Mouse (Mus musculus) cerebellum, postnatal 36 days (tissue): Measurements from ENCODE around the gene Fbln5.
A peak's percentile ranks its signal among the peaks of the same experiment; 100 is the strongest.

ENCODE experiments used
- DNase-seq, 2 experiments: peaks; one replicate each; pipeline ENCODE4 v3.0.0; 2021 to 2022; ENCODE audit warnings: mixed read lengths in 2 of 2

Fbln5 gene

DNA sequence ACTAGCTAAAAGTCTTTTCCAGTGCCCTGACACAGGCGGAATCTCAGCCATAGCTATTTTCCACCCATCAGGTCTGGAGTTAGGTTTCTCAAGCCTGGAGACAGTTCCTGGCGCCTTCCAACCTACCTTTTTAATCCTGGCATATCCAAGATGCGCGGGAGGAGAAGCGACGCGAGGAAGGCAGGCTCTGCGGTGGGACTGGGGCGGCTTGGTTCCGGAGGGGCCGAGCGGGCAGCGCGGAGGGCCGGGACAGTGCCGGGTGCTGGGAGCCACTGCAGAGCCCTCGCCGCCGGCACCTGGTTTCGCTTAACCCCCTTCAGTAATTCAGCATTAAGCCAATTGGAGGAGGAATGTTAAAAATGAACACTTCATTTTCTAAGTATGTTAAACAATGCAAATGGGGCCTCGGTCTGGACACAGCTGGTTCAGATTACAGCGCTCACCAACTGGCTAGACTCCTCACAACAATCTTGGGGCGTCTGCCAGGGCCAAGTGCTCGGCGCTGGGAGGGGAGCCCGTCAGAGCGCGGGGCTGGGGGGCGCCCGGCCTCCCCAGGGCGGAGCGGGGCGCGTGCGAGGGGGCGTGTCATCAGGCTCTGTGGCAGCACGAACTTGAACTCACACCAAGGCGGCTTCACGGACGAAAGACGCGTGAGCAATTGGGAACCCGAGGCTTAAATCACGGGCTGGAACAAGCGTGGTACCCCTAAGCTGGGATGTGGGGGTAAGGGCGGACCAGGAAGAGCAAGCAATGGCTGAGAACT lies at the start of gene Fbln5:
Fbln5 (minus strand) TSS at position 448 of the 763 bp plus-strand sequence.
- peak; percentile 22 to 24 for DNase-seq

DNA sequence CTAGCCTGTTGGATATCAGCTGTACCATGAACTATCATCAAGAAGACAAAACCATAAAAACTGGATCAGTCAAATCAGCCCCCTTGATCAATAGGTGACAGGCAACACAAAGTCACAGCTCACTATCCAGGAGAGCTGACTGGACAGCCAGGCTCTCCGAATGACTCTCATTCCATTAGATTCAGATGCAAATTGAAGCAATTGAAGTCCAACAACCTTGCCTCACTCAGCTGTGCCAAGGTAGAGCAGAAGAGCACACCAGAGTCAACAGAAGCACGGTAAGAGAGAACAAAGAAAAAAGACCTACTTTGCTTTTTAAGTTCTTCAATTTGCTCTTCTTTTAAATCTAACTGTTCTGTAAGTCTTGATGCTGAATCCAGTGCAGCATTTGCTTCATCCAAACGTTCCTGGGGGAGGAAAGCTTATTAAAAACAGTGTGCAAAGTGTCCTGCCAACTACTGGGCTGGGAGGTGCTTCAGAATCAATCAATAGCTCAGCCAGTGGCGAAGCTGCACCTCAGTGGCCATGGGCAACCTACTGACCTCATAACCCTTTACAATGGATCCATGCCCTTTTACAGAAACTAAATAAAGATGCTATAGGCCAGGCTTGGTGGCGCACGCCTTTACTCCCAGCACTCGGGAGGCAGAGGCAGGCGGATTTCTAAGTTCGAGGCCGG lies 43.6 kb upstream of the Fbln5 start:
- DNase-seq: no peak

DNA sequence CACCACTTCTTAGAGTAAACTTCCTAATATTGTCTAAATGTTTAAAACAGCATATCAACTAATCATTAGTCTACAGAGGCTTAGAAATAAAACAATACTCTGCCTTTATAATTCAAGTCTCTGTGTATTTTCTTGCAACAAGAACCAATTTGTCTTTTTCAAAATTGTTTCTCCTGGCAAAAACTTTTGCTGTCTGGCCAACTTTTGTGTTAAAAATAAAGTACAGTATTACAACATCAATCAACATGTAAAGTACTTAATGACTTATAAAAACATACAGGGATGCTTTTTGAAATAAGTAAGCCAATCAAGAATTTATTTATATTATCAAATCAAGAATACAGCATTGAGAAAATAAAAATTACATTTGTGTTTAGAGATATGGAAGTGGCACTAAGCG lies 41.4 kb upstream of the Fbln5 start:
- no peak for DNase-seq

DNA sequence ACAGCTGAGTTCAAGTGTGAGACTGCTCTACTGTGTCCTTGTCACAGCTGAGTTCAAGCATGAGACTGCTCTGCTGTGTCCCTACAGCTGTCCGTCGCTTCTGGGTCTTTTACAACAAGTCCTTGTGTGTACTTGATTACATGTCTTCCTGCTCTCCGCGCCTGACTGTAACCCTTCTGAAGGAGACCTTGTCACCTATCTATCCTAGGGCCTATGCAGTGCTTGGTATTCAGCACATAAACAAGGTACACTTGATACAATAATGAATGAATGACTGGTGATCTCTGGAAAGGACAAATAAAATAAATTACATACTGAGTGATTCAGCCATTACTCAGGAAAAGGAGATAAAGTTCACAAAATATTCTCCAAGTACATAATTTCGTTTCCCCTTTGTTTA lies 39.2 kb upstream of the Fbln5 start:
- no peak for DNase-seq

DNA sequence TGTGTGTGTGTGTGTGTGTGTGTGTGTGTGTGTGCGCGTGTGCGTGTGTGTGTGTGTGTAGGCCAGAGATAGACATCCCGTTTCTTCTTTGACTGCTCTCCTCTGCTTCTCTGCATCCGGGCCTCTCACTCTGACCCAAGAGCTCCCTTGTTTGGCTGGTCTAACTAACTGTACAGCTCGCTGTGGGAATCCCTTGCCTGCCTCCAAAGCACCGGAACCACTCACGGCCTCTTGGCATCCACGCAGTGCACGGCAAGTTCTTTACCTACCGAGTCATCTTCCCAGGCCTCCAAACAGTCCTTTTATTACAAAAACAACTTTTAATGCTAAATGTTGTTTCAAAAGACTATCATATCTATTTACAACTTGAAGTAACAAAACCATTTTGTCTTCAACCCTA lies 35.5 kb upstream of the Fbln5 start:
- no peak for DNase-seq

DNA sequence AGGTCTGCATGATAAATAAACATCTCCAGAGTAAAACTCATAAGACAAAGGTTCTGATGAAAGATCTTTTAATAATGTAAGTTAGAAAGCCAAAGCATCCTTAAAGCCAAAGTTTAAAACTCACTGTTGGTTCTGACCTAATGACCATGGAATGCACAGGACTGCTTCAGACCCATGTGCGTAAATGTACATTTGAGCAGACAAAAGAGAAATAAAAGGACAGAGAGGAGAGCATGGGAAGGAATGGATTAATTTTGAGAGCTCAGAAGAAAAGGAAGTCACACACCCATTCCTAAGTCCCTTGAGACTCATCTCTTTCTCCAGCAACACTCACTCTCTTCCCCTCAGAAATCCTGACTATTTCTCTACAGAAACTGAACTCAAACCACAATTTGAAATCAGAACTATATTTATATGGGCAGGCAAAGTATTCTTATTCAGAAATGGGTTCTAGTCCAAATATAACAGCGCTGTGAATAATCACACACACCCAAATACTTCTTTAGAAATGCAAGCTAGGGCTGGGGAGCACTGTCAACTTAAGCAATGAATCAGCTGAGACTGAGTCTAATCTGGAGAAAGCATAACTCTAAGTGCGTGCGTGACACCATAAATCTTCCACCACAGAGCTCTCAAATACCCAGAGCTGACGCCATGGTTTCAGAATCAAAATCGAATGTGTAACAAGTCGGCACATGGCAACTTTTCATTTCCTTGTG lies 33.1 kb upstream of the Fbln5 start:
- DNase-seq: no peak

DNA sequence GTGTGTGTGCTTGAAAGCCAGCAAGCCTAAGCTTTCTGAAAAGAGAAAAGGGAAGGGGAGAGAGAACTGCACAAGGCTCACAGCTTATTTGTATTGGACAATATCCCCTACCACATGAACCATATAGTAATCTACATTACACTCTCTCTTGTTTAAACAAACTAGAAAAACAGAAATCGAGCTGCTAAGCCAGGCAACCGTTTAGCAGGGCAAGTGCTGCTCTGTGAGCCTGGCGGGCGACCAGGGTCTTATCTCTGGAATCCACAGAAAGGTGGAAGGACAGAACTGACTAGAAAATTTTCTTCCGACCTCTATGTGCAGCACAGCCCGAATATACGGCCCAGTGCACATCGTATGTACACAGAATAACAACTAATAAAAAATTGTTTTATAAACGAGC lies 32.5 kb upstream of the Fbln5 start:
- DNase-seq: no peak

DNA sequence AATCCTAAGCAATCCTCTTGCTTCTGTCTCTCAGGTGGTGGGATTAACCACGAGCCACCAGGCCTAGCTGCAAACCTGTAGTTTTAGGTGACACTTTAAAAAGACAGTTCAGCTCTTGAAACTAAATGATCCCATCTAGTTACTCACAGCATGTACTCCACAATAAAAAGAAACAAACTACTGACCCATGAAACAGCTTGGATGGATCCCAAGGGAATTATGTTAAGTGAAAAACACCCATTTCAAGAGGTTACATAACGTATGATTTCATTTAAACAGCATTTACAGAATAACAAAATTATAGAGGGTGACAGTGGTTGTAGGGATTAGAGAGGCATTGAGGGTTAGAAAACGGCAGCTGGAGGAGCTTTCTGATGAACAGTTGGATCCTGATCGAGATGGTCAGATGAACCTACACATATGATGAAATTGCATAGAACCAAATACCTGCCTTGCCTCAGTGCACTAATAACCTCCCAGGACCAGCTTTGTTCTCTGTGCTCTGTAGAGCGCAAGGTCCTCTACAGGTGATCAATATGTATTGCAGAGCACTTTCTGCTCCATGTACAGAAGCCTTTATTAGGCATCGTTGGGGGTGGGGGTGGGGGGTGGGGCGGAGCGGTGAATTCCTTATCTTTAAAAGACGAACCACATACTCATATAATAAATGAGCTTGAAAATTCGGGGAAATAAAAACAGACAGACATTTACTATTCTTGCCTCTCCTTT lies 17.9 kb upstream of the Fbln5 start:
- DNase-seq: no peak

DNA sequence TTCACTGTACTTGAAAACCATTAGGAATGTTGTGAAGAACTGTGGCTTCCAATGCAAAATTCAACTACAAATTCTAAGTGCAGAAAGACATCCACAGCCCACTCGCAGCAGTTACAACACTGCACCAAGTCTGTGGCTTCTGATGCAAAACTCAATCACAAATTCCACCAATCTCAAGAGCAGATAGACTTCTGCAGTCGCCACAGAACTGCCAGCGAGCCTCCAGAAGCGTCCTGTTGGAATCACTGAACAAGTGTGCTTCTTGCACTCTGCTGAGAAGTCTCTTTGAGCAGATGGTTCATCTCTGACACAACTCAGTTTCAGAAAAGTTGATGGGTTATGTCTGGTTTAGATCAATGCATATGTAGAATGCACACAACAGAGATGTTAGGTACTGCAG lies 15.9 kb upstream of the Fbln5 start:
- no peak for DNase-seq

DNA sequence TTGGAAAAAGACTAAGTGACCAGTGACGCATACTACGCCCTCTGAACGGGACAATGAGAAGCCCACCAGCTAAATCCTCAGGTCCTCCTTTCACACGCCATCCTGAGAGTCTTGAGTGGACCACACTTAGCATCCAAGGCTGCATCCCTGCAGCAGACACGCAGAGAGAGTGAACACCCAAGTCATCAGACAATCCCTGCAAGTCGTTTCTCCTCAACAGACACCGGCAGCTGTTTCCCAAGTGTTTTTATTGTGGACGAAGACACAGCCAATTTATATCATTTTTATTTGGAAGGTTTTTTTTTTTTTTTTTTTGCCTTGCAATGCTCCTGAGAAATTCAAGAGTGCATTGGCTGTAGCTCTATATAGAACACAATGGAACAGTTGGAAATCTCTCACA lies 14.9 kb upstream of the Fbln5 start:
- DNase-seq: no peak

DNA sequence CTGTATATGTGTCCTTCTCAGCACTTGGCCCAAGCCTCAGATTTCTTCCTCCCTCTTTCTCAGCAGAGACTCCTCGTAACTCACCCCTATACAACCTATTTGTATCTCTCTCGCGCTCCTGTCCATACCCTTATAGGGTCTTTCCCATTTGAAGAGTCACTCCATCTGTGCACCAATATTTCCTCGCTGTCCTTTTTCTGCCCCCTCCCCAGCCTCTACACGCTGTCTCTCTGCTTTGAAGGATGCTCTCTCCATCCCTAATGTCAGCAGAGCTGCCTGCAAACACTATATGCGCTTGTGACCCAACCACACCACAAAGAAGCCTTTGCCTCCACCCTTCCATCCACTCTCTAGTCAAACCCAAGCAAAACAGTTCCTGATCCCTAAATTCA lies 14.3 kb upstream of the Fbln5 start:
- DNase-seq: no peak

DNA sequence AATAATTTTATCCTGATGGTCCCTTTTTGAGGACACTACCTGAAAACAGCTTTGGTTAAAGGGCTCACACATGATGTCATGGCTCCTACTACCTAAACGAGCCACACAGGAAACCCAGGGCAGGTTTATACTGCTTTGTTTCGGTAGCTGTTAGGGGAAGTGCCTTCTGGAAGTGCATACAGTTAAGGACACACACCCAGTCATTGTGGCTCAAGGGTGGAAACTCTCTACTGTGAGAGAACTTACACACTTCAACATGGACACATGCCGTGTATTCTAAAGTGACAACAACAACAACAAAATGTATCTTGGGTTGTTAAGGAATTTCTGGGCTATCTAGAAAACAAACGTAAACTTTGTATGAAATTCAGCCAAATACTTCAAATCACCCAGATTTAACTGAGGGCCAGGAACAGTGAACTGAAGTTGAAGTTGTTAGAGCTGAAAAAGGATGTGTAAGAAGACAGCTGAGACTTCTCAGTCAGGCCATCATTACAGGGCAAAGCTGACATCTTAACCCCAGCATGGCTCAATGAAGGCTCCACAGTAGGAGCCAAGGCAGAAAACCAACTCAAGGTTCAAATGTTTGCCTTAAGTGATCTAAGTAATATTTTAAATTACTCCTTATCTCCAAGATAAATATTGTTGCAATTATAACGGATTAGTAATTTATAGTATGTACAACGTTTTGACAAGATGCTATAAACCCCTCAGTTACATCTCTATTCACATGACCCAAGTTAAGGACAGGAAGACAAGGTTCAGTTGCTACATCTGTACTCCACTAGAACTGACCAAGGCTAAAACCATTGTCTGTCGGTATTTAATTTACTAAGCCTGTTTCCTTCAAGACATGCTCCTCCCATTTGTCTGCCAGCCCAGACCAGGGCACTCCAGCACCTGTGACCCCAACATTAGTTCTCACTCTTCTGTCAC lies 13.6 kb upstream of the Fbln5 start:
- DNase-seq: no peak

DNA sequence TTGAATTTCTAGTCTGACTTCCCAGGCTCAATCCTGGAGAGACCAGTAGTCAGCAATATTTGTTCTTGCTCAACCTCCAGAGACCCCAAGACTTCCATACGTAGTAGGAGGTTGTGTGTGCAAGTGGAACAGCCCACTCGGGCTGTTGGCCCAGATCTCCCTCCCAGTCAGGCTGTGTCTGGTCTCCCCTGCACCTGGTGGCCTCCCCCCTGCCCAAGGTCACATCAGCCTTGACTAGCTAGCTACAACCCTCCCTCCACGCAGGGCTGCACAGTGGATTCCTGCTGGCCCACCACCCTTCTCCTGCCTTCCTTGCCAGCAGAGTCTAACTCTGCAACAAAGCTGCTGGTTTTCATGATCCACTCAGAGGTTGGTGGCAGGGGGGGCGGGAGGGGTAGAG lies 12.4 kb upstream of the Fbln5 start:
- no peak for DNase-seq

DNA sequence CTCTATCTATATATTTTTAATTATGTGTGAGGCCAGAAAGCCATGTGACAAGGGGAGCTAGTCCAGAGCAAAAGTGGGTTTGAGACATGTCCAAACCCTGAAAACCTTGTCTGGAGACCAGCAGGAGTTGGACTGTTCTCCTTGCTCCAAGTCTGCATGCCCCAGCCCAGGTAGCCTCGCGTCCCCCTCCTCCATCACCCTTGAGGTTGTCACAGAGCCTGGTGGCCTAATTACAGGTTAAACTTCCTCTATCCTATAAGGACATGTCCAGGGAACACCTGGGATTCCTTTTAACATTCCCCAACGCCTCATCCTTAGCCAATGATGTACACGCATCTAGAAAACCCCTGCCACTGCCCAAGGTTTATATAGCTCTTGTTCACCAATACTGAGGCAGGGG lies 4.3 kb upstream of the Fbln5 start:
- DNase-seq: no peak

DNA sequence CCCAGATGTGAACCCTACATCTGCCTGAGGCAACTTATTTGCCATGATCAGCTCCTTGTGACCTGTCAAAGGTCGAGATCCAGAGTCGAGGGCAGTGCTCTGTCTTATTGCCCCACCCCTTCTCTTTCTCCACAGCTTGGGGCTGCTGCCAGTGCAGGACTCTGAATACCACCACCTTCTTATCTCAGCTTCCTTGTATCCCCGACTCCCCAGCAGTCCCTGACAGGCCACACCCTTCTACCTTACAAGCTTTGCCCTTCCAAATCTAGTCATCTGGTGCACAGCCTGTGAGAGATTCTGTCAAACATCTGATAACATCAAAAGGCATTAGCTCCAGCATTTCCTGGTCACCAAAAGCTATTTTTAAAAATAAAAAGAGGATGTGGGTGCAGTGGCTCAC lies 2.7 kb upstream of the Fbln5 start:
- DNase-seq: no peak

DNA sequence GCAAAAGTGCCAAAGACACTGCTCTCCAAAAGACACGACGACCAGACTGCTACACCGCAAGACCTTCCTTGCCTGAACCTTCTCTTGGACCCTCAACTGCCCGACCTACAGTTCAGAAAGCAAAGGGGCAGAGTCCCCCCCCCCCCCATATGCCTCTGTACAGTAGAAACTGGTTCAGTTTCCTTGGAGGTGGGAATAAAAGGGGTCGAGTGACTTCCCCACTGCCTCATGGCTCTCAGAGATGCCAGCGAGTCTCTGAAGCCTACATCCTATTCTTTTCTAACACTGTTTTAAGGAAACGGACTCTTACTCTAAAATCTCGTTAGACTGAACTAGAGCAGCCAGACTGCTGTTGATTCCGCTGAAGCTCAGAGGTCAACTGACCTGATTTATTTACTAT lies 715 bp upstream of the Fbln5 start:
- no peak for DNase-seq

DNA sequence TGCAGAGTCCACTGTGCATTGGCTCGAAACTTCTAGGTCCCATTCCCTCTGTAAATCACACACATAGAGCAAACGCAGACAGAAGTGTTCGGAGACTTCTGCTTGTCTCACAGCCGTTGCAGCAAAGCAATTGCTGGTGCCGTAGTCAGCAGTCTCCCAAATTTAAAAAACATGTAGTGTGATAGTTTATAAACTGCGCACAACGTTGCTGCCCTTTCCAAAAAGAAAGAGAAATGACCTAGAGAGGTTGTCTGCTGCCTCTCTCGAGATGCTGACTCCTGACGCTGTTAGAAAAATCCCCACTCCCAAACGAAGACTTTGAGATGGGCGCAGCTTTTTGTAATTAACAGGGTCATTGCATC lies 628 bp downstream of the Fbln5 start:
- no peak for DNase-seq

DNA sequence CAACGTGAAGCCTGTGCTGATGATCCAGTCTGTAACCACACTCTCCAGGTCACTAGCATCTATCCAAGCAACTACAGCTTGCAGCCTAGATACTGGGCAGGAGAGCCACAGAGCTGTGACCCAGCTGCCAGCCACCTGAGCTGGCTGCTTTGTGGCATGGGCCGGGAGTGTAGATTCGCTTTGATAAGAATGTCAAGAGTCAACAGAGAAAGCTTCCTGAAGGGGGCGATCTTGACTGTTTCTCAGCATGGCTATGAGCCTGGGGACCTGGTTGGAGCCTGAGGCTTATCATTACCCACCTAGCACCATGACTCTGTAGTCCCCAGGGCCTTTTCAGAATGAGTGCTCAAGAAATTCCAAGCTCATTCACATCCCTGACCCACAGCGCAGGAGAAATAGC lies 2.0 kb downstream of the Fbln5 start:
- DNase-seq: no peak

DNA sequence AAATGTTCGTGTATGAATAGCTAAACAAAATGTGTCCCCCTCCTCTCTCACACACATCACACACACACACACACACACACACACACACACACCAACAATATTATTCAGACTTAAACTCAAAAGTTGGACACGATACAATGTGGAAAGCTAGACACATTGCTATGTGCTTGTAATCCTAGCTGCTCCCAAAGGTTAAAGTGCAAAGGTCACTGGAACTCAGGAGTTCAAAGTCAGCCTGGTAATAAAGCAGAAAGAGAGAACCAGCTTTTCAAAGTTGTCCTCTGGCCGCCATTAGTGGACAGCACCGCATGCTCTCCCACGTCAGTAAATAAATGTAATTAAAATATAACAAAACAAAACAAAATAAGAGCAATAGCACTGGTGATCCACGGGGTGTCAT lies 3.1 kb downstream of the Fbln5 start:
- no peak for DNase-seq

DNA sequence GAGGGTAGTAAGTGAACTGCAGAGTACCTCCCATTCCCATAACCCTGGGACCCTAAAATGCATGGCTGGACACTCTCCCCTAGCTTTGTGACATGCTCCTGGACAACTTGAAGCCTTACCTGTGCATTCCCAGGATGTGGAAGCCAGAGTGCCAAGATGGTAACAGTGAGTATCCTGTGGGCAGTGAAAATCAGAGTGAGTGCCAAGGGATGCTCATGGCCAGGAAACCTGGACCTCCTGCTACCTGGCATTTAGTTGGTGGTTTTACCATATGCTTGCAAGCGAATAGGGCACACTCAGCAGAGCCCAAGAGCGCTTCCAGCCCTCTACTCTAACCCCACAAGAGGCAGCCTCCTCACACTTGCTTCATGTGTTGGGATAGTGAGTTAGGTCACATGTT lies 4.4 kb downstream of the Fbln5 start:
- peak; percentile 67 to 70 for DNase-seq

DNA sequence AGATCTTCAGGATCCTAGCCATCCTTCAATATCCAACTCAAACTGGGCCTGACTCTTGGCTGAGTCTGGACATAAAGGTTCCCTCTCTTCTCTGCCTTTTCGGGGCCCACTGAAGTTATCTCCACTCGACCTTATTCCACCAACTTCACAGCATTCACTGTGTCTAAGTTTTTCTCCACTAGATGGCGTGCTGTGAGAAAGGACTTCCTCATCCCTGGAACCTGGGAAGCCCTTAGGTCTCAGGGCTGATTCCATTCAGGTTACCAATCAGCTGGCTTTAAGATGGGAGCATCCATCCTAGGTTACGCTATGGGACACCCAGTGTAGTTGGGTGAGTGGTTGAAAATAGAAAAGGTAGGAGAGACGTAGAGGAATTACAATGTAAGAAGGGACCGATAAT lies 7.7 kb downstream of the Fbln5 start:
- no peak for DNase-seq

DNA sequence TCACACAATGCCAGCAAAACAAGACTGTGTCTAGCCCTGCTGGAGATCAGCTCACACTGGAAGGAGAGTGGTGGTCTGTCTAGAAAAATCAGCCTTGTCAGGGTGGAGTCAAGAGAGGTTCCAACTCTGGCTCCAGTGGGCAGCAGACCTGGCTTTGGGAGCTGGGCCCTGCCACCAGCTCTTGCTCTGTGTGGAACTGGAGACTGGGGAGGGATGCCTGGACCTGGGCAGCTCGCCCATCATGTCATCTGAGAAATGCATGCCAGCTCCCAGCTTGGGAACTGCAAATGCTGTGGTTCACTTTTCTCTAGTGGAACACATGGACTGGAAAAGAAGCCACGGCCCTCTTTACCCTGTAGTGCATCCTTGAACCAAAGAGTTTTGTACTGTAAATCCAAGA lies 8.3 kb downstream of the Fbln5 start:
- DNase-seq: peak; percentile 84 to 87
